Mouse (Mus musculus): ENCODE measurements around the gene Tmem107.

DNA sequence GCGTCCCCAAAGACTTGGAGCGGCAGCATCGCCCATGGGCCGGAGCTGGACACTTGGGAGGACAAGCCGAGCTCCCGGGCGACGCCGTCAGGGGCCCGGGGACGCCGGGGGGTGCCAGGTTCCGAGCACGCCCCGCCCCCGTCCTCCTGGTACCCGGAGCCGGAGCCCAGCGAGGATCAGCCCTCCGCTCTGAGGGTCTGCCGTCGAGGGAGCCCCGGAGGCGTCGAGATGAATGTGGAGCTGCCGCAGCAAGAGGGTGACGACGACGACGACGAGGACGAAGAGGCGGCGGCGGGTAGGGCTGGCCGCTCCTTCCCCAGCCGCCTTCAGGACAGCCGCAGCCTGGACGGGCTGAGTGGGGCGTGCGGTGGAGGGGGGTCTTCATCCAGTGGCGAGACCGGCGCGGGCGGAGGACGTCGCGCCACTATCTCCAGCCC lies 10.6 kb upstream of the Tmem107 start:
- TF ChIP-seq NRF1 (IDR thresholded peaks at IDR 0.05; ENCODE audit: low read depth, low read length) (no peak), MAX (IDR thresholded peaks at IDR 0.05; ENCODE audit: low read length) (no peak), MXI1 (IDR thresholded peaks at IDR 0.05; ENCODE audit: low read depth, low read length) (no peak; the same call in 1 of the 2 replicates), BHLHE40 (IDR thresholded peaks at IDR 0.05; ENCODE audit: low read depth, low read length) (no peak), POLR2A (IDR thresholded peaks at IDR 0.05; ENCODE audit: low read depth, low read length) (no peak), CTCF (conservative IDR thresholded peaks at IDR 0.05 in 1 of 2, IDR thresholded peaks at IDR 0.05 in 1 of 2; ENCODE audit: low read depth in 2 of 2, low read length in 2 of 2) (no peak), EP300 (IDR thresholded peaks at IDR 0.05; ENCODE audit: low read length) (no peak), ZMIZ1 (IDR thresholded peaks at IDR 0.05; ENCODE audit: low read depth, low read length) (no peak; the same call in 1 of the 2 replicates), CHD2 (IDR thresholded peaks at IDR 0.05; ENCODE audit: low read length) (no peak), MAZ (IDR thresholded peaks at IDR 0.05; ENCODE audit: low read depth, low read length) (peak; percentile 2; the same call in 1 of the 2 replicates), TCF12 (IDR thresholded peaks at IDR 0.05; ENCODE audit: low read depth, low read length) (no peak), JUND (conservative IDR thresholded peaks at IDR 0.05; ENCODE audit: low read depth, low read length) (no peak), POLR2AphosphoS2 (IDR thresholded peaks at IDR 0.05; ENCODE audit: low read depth, low read length) (no peak), MYC (IDR thresholded peaks at IDR 0.05; ENCODE audit: low read depth, low read length) (no peak)
